Mouse (Mus musculus): ENCODE measurements around the gene Cmip.

DNA sequence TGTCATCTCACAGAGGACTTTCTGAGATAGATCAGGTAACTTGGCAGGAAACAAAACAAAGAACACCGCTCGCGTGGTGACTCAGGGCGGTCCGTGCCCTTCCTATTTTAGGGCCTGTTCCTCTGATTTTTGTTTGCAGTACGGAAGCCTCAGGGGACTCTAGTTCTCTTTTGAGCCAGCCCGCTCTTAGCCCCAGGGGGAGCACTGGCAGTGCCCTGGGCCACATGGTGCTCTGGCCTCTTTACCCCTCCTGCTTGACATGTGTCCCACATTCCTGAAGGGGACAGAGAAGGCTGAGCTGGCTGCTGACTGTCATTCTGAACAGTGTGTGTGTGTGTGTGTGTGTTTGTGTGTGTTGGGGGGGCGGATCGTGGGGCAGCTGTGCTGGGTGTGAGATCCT, 46.8 kb downstream of the Cmip start:
- no peak for TF ChIP-seq CTCF (IDR thresholded peaks at IDR 0.05; ENCODE audit: borderline replicate concordance, control insufficient read depth, extremely low read depth, insufficient read depth, low read length, poor library complexity)
- TF ChIP-seq POLR2A (IDR thresholded peaks at IDR 0.05; ENCODE audit: control insufficient read depth, extremely low read depth, insufficient read depth, low read length, poor library complexity): no peak
